Mouse (Mus musculus) midbrain, embryonic 12.5 days (tissue): ENCODE measurements at regions not wholly inside any gene's neighbourhood (a gene's known extent, or its start where the extent isn't known, plus 50 kb on each side); places are given as distances from the start of the nearest gene placed in this dataset.
A peak's percentile ranks its signal among the peaks of the same experiment; 100 is the strongest.

Source experiments
- ATAC-seq: fragments of 200-750 bp; cut with Nextera tagmentation; 2 replicates; pipeline ENCODE4 v1.8.0; 2017; ENCODE audit warnings: low read depth, moderate TSS enrichment, moderate library complexity; ENCODE audit not compliant: low FRiP score
- H3K27ac ChIP-seq: fragments of 300-500 bp; sonication (generic); replicated peaks from 2 replicates; pipeline ENCODE4 v1.5.1; 2016; ENCODE audit warnings: mild to moderate bottlenecking
- H3K27me3 ChIP-seq: fragments of 300-500 bp; sonication (generic); 2 replicates; pipeline ENCODE4 v1.6.1; 2016; ENCODE audit warnings: mild to moderate bottlenecking
- H3K36me3 ChIP-seq: fragments of 300-500 bp; sonication (generic); 2 replicates; pipeline ENCODE4 v1.6.1; 2016
- H3K4me1 ChIP-seq: fragments of 300-500 bp; sonication (generic); 2 replicates; pipeline ENCODE4 v1.6.1; 2016
- H3K4me2 ChIP-seq: fragments of 300-500 bp; sonication (generic); replicated peaks from 2 replicates; pipeline ENCODE4 v1.6.1; 2016; ENCODE audit warnings: mild to moderate bottlenecking, moderate library complexity
- H3K4me3 ChIP-seq: fragments of 300-500 bp; sonication (generic); 2 replicates; pipeline ENCODE4 v1.5.1; 2016; ENCODE audit warnings: mild to moderate bottlenecking
- H3K9ac ChIP-seq: fragments of 300-500 bp; sonication (generic); replicated peaks from 2 replicates; pipeline ENCODE4 v1.6.1; 2016; ENCODE audit warnings: mild to moderate bottlenecking, moderate library complexity
- H3K9me3 ChIP-seq: fragments of 300-500 bp; sonication (generic); 2 replicates; pipeline ENCODE4 v1.6.1; 2016; ENCODE audit warnings: mild to moderate bottlenecking
- WGBS: fragments of 180-500 bp; shearing (Covaris S2); methylation state at CpG from one replicate; pipeline ENCODE4 v1.1.7; 2016; 5-methylcytosine and 5-hydroxymethylcytosine counted together

DNA sequence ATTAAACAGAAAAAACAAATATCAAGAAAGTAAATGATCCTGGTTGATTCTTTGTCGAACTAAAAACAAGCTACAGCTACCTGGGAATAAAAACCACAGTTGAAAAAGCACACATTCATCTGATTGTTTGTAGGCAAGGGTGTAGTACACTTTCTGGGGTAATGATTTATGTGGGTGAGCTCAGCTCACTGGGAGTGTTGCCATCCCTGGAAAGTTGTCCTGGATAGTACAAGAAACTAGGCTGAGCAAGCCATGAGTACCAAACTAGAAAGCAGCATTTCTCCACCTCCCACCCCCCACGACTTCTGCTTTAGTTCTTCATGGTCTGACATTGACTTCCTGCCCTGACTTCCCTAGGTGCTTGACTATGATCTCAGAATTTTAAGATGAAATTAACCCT lies 967.6 kb downstream of the Plod2 start:
- WGBS: 86% methylated on average over 2 of the region's 2 CpGs
- Histone ChIP-seq H3K4me3 (no peak overlapping the region), H3K4me2 (no peak overlapping the region), H3K9ac (no peak overlapping the region), H3K27me3 (no peaks in the 10 kb centered on the region), H3K27ac (no peak overlapping the region), H3K4me1 (no peaks in the 10 kb centered on the region), H3K36me3 (no peaks in the 10 kb centered on the region), H3K9me3 (no peaks in the 10 kb centered on the region)
- ATAC-seq: no peak

DNA sequence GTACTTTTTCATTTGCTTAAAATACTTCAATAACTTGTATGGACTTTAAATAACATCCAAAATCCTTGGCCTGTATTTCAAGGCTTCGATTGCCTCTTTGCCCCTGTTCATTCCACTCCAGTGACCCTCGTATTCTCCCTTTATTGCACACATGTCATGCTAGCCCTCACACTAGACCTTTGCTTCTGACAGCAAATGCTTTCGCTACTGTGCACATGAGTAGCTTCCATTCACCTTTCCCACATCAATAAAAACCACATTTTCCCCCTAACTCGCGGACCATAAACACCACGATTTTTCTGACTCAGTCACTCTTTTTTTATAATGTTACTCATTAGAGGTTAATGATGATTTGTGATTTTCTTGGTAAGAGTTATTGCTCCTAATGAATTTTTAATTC lies 982.0 kb downstream of the Plod2 start:
- H3K9ac ChIP-seq: no peak overlapping the region
- no peaks in the 10 kb centered on the region for H3K36me3 ChIP-seq
- no peak overlapping the region for H3K4me2 ChIP-seq
- WGBS: 55% methylated on average over 6 of the region's 6 CpGs
- H3K27ac ChIP-seq: no peak overlapping the region
- H3K4me3 ChIP-seq: no peak overlapping the region
- no peaks in the 10 kb centered on the region for H3K4me1 ChIP-seq
- no peaks in the 10 kb centered on the region for H3K27me3 ChIP-seq
- ATAC-seq: no peak
- no peaks in the 10 kb centered on the region for H3K9me3 ChIP-seq

DNA sequence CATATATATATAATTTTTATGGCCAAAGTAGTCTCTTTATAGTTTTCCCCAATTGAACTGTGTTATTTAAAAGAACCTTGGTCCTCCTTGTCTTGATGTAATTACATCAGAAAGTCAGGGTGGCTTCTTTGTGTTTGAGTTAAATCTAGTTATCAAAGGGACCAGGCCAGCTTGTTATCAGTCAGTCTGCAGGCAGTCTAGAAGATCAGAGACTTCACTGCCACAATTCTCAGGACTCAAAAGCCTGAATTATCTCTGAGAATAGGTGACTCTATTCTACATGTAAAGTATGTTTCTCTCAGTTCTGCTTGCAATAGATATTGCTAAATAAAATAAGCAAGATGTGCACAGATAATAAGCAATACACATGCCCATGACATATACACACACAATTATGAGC lies 983.1 kb downstream of the Plod2 start:
- no peak overlapping the region for H3K27ac ChIP-seq
- no peak overlapping the region for H3K4me3 ChIP-seq
- no peak overlapping the region for H3K9ac ChIP-seq
- no peaks in the 10 kb centered on the region for H3K27me3 ChIP-seq
- no peaks in the 10 kb centered on the region for H3K9me3 ChIP-seq
- no peaks in the 10 kb centered on the region for H3K36me3 ChIP-seq
- no peaks in the 10 kb centered on the region for H3K4me1 ChIP-seq
- peak; percentile 47; the same call in 1 of the 2 replicates for ATAC-seq
- H3K4me2 ChIP-seq: no peak overlapping the region

DNA sequence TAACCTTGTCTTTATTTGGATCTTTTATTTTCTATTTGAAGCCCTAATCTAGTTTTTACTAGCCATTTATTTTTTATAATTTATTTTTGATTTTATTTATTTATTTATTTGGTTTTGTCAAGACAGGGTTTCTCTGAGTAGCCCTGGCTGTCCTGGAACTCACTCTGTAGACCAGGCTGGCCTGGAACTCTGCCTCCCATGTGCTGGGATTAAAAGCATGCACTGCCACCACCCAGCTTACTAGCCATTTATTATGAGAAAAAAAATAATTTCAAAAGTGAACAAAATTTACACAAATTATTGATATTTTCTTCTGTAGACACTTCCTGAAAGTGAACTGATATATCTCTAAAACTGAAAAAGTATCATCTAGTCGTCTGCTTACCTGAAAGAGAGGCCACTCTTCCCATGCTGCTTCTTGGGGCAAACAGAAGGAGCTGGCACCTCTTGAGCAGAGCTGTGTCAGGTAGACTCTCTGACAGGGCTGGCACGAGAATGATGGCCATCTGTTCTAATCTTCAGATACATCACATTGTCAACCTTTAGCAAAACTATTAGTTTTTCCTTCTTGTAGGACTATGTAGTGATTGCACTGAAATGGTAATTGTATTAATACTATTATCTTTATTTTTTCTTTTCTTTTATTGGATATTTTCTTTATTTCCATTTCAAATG lies 988.8 kb downstream of the Plod2 start:
- H3K36me3 ChIP-seq: no peaks in the 10 kb centered on the region
- H3K4me1 ChIP-seq: no peaks in the 10 kb centered on the region
- no peaks in the 10 kb centered on the region for H3K27me3 ChIP-seq
- H3K27ac ChIP-seq: no peak overlapping the region
- H3K4me3 ChIP-seq: no peak overlapping the region
- WGBS: 78% methylated on average over 2 of the region's 2 CpGs
- no peak overlapping the region for H3K4me2 ChIP-seq
- no peak overlapping the region for H3K9ac ChIP-seq
- no peak for ATAC-seq
- no peaks in the 10 kb centered on the region for H3K9me3 ChIP-seq
